Mouse (Mus musculus) lung, embryonic 15.5 days (tissue): ENCODE data around the gene Myl7. TPM values are rescaled to one million over a fixed set of nuclear protein-coding genes. Genes with fewer than 3 reads are reported as not detected.

Source experiments
- ATAC-seq: fragments of 200-750 bp; cut with Nextera tagmentation; 2 replicates; pipeline ENCODE4 v1.8.0; 2017; ENCODE audit warnings: moderate number of reproducible peaks, borderline replicate concordance; ENCODE audit not compliant: low FRiP score, low TSS enrichment; ENCODE audit errors: extremely low read depth
- H3K27ac ChIP-seq: fragments of 300-500 bp; sonication (generic); 2 replicates; pipeline ENCODE4 v1.5.1; 2015; ENCODE audit warnings: moderate library complexity, mild to moderate bottlenecking, inconsistent platforms
- H3K27me3 ChIP-seq: fragments of 300-500 bp; sonication (generic); 2 replicates; pipeline ENCODE4 v1.6.1; 2015; ENCODE audit warnings: inconsistent platforms
- H3K36me3 ChIP-seq: fragments of 300-500 bp; sonication (generic); 2 replicates; pipeline ENCODE4 v1.6.1; 2015; ENCODE audit warnings: inconsistent platforms
- H3K4me1 ChIP-seq: fragments of 300-500 bp; sonication (generic); 2 replicates; pipeline ENCODE4 v1.6.1; 2015; ENCODE audit warnings: inconsistent platforms
- H3K4me2 ChIP-seq: fragments of 300-500 bp; sonication (generic); 2 replicates; pipeline ENCODE4 v1.6.1; 2015; ENCODE audit warnings: inconsistent platforms, mild to moderate bottlenecking, moderate library complexity
- H3K4me3 ChIP-seq: fragments of 300-500 bp; sonication (generic); 2 replicates; pipeline ENCODE4 v1.5.1; 2015; ENCODE audit warnings: mild to moderate bottlenecking, inconsistent platforms
- H3K9ac ChIP-seq: fragments of 300-500 bp; sonication (generic); 2 replicates; pipeline ENCODE4 v1.6.1; 2015; ENCODE audit warnings: inconsistent platforms
- H3K9me3 ChIP-seq: fragments of 300-500 bp; sonication (generic); 2 replicates; pipeline ENCODE4 v1.6.1; 2016; ENCODE audit warnings: inconsistent platforms
- WGBS: fragments of 180-500 bp; shearing (Covaris S2); methylation state at CpG from one replicate; pipeline ENCODE4 v1.1.7; 2015; 5-methylcytosine and 5-hydroxymethylcytosine counted together
- polyA plus RNA-seq: library from polyadenylated mRNA; unstranded; fragments of >200 nt; fragmentation: Nextera tagmentation; extraction: Ambion mirVana; gene quantifications from 2 replicates; pipeline ENCODE4 v1.2.1, GENCODE M21; 2015

The Myl7 gene
- polyA plus RNA-seq, 1 experiment from 2014 or later = 720 TPM

GRCm38 (mm10) chr11:5882518-5882917 is 16.1 kb downstream of the Myl7 start:
- no peak overlapping the region for H3K27ac ChIP-seq
- H3K4me1 ChIP-seq = peaks cover 7% of the 10 kb centered on the region
- no peak overlapping the region for H3K9ac ChIP-seq
- H3K4me2 ChIP-seq = no peak overlapping the region
- H3K27me3 ChIP-seq = no peaks in the 10 kb centered on the region
- ATAC-seq = no peak
- WGBS = 53% methylated on average over 8 of the region's 8 CpGs
- H3K36me3 ChIP-seq = no peaks in the 10 kb centered on the region
- no peaks in the 10 kb centered on the region for H3K9me3 ChIP-seq
- H3K4me3 ChIP-seq = no peak overlapping the region

GRCm38 (mm10) chr11:5879905-5880304 is 18.7 kb downstream of the Myl7 start:
- 50% methylated on average over 5 of the region's 5 CpGs for WGBS
- no peak overlapping the region for H3K27ac ChIP-seq
- H3K4me1 ChIP-seq = peaks cover 21% of the 10 kb centered on the region
- no peaks in the 10 kb centered on the region for H3K9me3 ChIP-seq
- no peak overlapping the region for H3K4me3 ChIP-seq
- H3K9ac ChIP-seq = no peak overlapping the region
- no peaks in the 10 kb centered on the region for H3K27me3 ChIP-seq
- H3K36me3 ChIP-seq = peaks cover 16% of the 10 kb centered on the region; the same call in 1 of the 2 replicates
- H3K4me2 ChIP-seq = no peak overlapping the region
- ATAC-seq = no peak

- Histone ChIP-seq H3K9ac (peak overlapping the region; percentile 53), H3K27ac (peak overlapping the region; percentile 79)
- 21% methylated on average over 8 of the region's 8 CpGs for WGBS
Observed at GRCm38 (mm10) chr11:5878661-5879060, 19.9 kb downstream of the Myl7 start.

GRCm38 (mm10) chr11:5877921-5878526 is 20.6 kb downstream of the Myl7 start, which contains the start of gene Pold2:
Gene Pold2 (minus strand): TSS chr11:5878292.
- peak within 1 kb of the TSS; percentile 75 for H3K4me2 ChIP-seq
- peaks cover 34% of the 10 kb centered on the region for H3K36me3 ChIP-seq
- H3K27me3 ChIP-seq = no peaks in the 10 kb centered on the region
- peak within 1 kb of the TSS; percentile 86 for H3K9ac ChIP-seq
- peak within 1 kb of the TSS; percentile 83 for H3K4me3 ChIP-seq
- peak; percentile 99 for ATAC-seq
- peaks cover 21% of the 10 kb centered on the region for H3K4me1 ChIP-seq
- H3K9me3 ChIP-seq = no peaks in the 10 kb centered on the region
- H3K27ac ChIP-seq = peak within 1 kb of the TSS; percentile 79
- under 1% methylated on average over 50 of the region's 52 CpGs for WGBS

More at GRCm38 (mm10) chr11:5878661-5879060, 19.9 kb downstream of the Myl7 start:
- H3K9me3 ChIP-seq = no peaks in the 10 kb centered on the region
- peak overlapping the region; percentile 75 for H3K4me2 ChIP-seq
- H3K4me1 ChIP-seq = peaks cover 21% of the 10 kb centered on the region
- H3K27me3 ChIP-seq = no peaks in the 10 kb centered on the region
- peak overlapping the region; percentile 83 for H3K4me3 ChIP-seq
- peak; percentile 1; the same call in 1 of the 2 replicates for ATAC-seq
- H3K36me3 ChIP-seq = peaks cover 28% of the 10 kb centered on the region

- ATAC-seq = no peak
- H3K9ac ChIP-seq = peak overlapping the region; percentile 86
- H3K9me3 ChIP-seq = no peaks in the 10 kb centered on the region
- peak overlapping the region; percentile 39 for H3K27ac ChIP-seq
- H3K27me3 ChIP-seq = no peaks in the 10 kb centered on the region
- 3% methylated on average over 5 of the region's 5 CpGs for WGBS
- H3K4me2 ChIP-seq = peak overlapping the region; percentile 75
- peaks cover 21% of the 10 kb centered on the region for H3K4me1 ChIP-seq
- peak overlapping the region; percentile 83 for H3K4me3 ChIP-seq
- peaks cover 40% of the 10 kb centered on the region for H3K36me3 ChIP-seq
Observed at GRCm38 (mm10) chr11:5877421-5877820, 21.2 kb downstream of the Myl7 start.

- Histone ChIP-seq H3K27ac (no peak overlapping the region), H3K9me3 (no peaks in the 10 kb centered on the region), H3K36me3 (peaks cover 71% of the 10 kb centered on the region), H3K4me2 (no peak overlapping the region), H3K4me3 (no peak overlapping the region), H3K4me1 (peaks cover 15% of the 10 kb centered on the region), H3K27me3 (no peaks in the 10 kb centered on the region), H3K9ac (no peak overlapping the region)
- whole genome bisulfite sequencing = 97% methylated on average over 9 of the region's 9 CpGs
- no peak for ATAC-seq
Observed at GRCm38 (mm10) chr11:5873192-5873591, 25.4 kb downstream of the Myl7 start.

GRCm38 (mm10) chr11:5872707-5873106 is 25.9 kb downstream of the Myl7 start:
- Histone ChIP-seq H3K36me3 (peaks cover 74% of the 10 kb centered on the region), H3K4me2 (no peak overlapping the region), H3K27ac (no peak overlapping the region), H3K9me3 (no peaks in the 10 kb centered on the region), H3K4me1 (peaks cover 15% of the 10 kb centered on the region), H3K4me3 (no peak overlapping the region), H3K27me3 (no peaks in the 10 kb centered on the region), H3K9ac (no peak overlapping the region)
- no peak for ATAC-seq
- 89% methylated on average over 11 of the region's 11 CpGs for WGBS

GRCm38 (mm10) chr11:5870069-5870468 is 28.5 kb downstream of the Myl7 start:
- Histone ChIP-seq H3K9ac (no peak overlapping the region), H3K9me3 (no peaks in the 10 kb centered on the region), H3K4me1 (no peaks in the 10 kb centered on the region), H3K36me3 (peaks cover 62% of the 10 kb centered on the region), H3K27ac (no peak overlapping the region), H3K4me3 (no peak overlapping the region), H3K27me3 (no peaks in the 10 kb centered on the region), H3K4me2 (no peak overlapping the region)
- no peak for ATAC-seq
- 84% methylated on average over 16 of the region's 16 CpGs for WGBS

- peaks cover 55% of the 10 kb centered on the region for H3K36me3 ChIP-seq
Observed at GRCm38 (mm10) chr11:5869331-5869730, 29.3 kb downstream of the Myl7 start.

GRCm38 (mm10) chr11:5868324-5868723 is 30.3 kb downstream of the Myl7 start:
- no peak overlapping the region for H3K9ac ChIP-seq
- H3K4me2 ChIP-seq = no peak overlapping the region
- 86% methylated on average over 12 of the region's 12 CpGs for WGBS
- H3K27ac ChIP-seq = no peak overlapping the region
- H3K4me1 ChIP-seq = no peaks in the 10 kb centered on the region
- no peak overlapping the region for H3K4me3 ChIP-seq
- ATAC-seq = no peak
- no peaks in the 10 kb centered on the region for H3K27me3 ChIP-seq
- no peaks in the 10 kb centered on the region for H3K9me3 ChIP-seq
- peaks cover 44% of the 10 kb centered on the region for H3K36me3 ChIP-seq

More at GRCm38 (mm10) chr11:5869331-5869730, 29.3 kb downstream of the Myl7 start:
- 91% methylated on average over 16 of the region's 16 CpGs for WGBS
- Histone ChIP-seq H3K4me3 (no peak overlapping the region), H3K9me3 (no peaks in the 10 kb centered on the region), H3K9ac (no peak overlapping the region), H3K4me1 (no peaks in the 10 kb centered on the region), H3K27me3 (no peaks in the 10 kb centered on the region), H3K27ac (no peak overlapping the region), H3K4me2 (no peak overlapping the region)
- ATAC-seq = no peak

GRCm38 (mm10) chr11:5867196-5867595 is 31.4 kb downstream of the Myl7 start:
- H3K27ac ChIP-seq = no peak overlapping the region
- no peak overlapping the region for H3K4me2 ChIP-seq
- no peak for ATAC-seq
- H3K36me3 ChIP-seq = peaks cover 33% of the 10 kb centered on the region
- H3K4me1 ChIP-seq = peaks cover 9% of the 10 kb centered on the region
- no peaks in the 10 kb centered on the region for H3K9me3 ChIP-seq
- WGBS = 72% methylated on average over 2 of the region's 2 CpGs
- H3K9ac ChIP-seq = no peak overlapping the region
- no peak overlapping the region for H3K4me3 ChIP-seq
- no peaks in the 10 kb centered on the region for H3K27me3 ChIP-seq

GRCm38 (mm10) chr11:5862394-5863105 is 36.0 kb downstream of the Myl7 start:
- 8% methylated on average over 15 of the region's 15 CpGs for WGBS
- Histone ChIP-seq H3K9ac (peak overlapping the region; percentile 58), H3K27me3 (peaks cover 3% of the 10 kb centered on the region; the same call in 1 of the 2 replicates), H3K4me2 (peak overlapping the region; percentile 97), H3K4me1 (peaks cover 25% of the 10 kb centered on the region), H3K9me3 (no peaks in the 10 kb centered on the region), H3K36me3 (peaks cover under 1% of the 10 kb centered on the region; the same call in 1 of the 2 replicates), H3K4me3 (peak overlapping the region; percentile 55), H3K27ac (no peak overlapping the region)
- ATAC-seq = peak; percentile 37; the same call in 1 of the 2 replicates
